Mouse (Mus musculus) thymus, adult 2 months (tissue): ENCODE results near the gene Slc15a3.

Source experiments
- CTCF ChIP-seq: fragments of 200-500 bp; IDR thresholded peaks from 2 replicates; pipeline ENCODE4 v1.5.1; 2012; ENCODE audit warnings: mild to moderate bottlenecking, control low read depth, low read length, moderate library complexity, borderline replicate concordance; ENCODE audit not compliant: control insufficient read depth, poor library complexity, insufficient read depth; ENCODE audit errors: extremely low read depth
- POLR2A ChIP-seq: fragments of 200-500 bp; IDR thresholded peaks from 2 replicates; pipeline ENCODE4 v1.6.1; 2012; ENCODE audit warnings: mild to moderate bottlenecking, low read length, control low read depth, moderate library complexity; ENCODE audit not compliant: control insufficient read depth, poor library complexity, insufficient read depth; ENCODE audit errors: extremely low read depth

- TF ChIP-seq POLR2A (no peak), CTCF (no peak)
Observed at GRCm38 (mm10) chr19:10845454-10845853, 5.9 kb downstream of the Slc15a3 start.
